Mouse (Mus musculus) lung, adult 2 months (tissue): Measurements from ENCODE around the gene Nanos1. TPM values are rescaled to one million over a fixed set of nuclear protein-coding genes. Genes with fewer than 3 reads are reported as not detected.

ENCODE experiments used
- DNase-seq: peaks from one replicate; pipeline ENCODE4 v3.0.0; 2022
- H3K4me1 ChIP-seq: fragments of 200-500 bp; 2 replicates; pipeline ENCODE4 v1.6.1; 2011; ENCODE audit warnings: low read length; ENCODE audit not compliant: control insufficient read depth, insufficient read depth
- H3K4me3 ChIP-seq: fragments of 200-500 bp; replicated peaks from 2 replicates; pipeline ENCODE3; 2011; ENCODE audit warnings: low read depth, mild to moderate bottlenecking, control low read depth, low read length; ENCODE audit errors: extremely low read depth
- CTCF ChIP-seq: fragments of 200-500 bp; IDR thresholded peaks from 2 replicates; pipeline ENCODE4 v1.5.1; 2011; ENCODE audit warnings: mild to moderate bottlenecking, low read length, control low read depth; ENCODE audit not compliant: insufficient read depth
- POLR2A ChIP-seq: fragments of 200-500 bp; IDR thresholded peaks from 2 replicates; pipeline ENCODE4 v1.6.1; 2011; ENCODE audit warnings: low read depth, mild to moderate bottlenecking, control low read depth, low read length, borderline replicate concordance; ENCODE audit errors: extremely low read depth
- WGBS: fragments of 180-500 bp; shearing (Covaris S2); methylation state at CpG from one replicate; pipeline ENCODE4 v1.1.7; 2018; 5-methylcytosine and 5-hydroxymethylcytosine counted together
- polyA plus RNA-seq: library from polyadenylated mRNA; depleted of rRNA; stranded (reverse); fragments of >200 nt; gene quantifications from 2 replicates; pipeline ENCODE4 v1.2.3, GENCODE M21; 2012

Gene Nanos1
- polyA plus RNA-seq, 1 experiment = 0.41 TPM

DNA sequence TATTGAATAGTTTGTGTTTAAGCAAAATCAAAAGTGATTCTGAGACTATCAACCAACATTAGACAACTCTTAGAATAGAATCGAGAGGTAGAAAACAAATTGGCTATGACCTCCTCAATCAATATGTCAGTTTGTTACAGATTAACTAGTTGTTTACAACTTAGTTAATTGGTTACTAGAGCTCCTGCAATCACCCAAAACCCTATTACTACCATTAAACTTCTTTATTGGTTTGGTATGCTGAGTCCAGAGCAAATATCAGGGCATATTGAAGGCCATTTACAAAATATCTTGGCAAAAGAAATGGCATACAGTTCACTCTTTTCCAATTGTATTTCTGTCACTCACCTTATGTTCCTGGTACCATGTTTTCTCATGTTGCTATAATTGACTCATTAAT, 8.0 kb upstream of the Nanos1 start:
- no peak for DNase-seq
- no peaks in the 10 kb centered on the region for H3K4me1 ChIP-seq
- H3K4me3 ChIP-seq = no peak overlapping the region
- WGBS = 74% methylated on average over 1 of the region's 1 CpGs
- TF ChIP-seq CTCF (no peak), POLR2A (no peak)

DNA sequence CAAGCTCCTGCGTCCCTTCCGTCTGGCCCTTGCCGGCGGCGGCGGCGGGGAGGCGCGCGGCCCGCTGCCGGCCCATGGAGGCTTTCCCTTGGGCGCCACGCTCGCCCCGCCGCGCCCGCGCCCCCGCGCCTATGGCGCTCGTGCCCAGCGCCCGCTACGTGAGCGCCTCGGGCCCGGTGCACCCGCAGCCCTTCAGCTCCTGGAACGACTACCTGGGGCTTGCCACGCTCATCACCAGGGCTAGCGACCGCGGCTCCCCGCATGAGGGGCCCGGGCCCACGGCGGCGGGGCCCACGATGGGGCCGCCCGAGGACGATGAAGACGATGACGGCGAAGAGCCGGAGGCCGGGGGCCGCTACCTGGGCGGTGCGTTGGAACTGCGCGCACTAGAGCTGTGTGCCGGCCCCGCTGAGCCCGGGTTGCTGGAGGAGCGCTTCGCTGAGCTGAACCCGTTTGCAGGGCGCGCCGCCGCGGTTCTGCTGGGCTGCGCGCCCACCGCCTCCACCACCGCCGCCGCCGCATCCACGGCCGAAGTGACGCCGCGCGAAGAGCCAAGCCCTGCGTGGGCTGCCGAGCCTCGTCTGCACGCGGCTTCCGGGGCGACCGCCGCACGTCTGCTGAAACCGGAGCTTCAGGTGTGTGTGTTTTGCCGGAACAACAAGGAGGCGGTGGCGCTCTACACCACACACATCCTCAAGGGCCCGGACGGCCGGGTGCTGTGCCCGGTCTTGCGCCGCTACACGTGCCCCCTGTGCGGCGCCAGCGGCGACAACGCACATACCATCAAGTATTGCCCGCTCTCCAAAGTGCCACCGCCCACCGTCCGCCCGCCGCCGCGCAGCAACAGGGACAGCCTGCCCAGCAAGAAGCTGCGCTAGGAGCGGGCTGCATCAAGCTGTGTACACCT, 658 bp downstream of the Nanos1 start:
- peak overlapping the region; percentile 67 for H3K4me3 ChIP-seq
- no peak for TF ChIP-seq POLR2A
- under 1% methylated on average over 108 of the region's 115 CpGs for WGBS
- DNase-seq = peak; percentile 45
- H3K4me1 ChIP-seq = peaks cover 5% of the 10 kb centered on the region

DNA sequence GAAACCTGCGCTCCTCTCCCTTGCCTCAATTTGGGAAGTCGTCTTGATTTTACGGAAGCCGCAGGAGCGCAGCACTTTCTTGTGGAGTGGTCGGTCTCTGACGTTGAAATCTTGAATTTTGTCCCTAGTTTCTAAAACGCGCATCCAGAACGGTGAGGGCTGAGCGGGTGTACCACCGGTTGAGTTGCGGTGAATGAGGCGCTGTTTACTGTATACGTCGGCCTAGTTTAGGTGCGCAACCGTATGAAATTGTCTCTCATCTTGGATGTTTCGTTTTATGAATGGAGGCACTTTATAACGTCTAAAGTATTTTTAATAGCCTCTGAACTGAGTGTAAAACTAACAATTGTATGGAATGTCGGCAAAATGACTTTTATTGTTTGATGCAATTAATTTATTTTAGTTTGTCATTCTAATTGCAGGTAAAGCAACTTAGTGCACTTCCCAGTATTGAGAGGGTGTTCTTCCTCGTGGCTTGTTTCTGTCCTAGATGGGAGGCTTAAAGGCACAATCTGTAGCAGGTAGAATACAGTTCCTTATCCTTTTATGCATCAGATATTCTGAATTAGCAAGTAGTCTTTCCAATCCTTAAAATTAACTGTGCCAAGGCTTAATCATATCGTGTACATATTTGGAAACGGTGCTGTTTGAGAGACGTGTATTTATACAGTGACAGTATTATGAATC, 1.5 kb downstream of the Nanos1 start:
- WGBS = 7% methylated on average over 25 of the region's 25 CpGs
- DNase-seq = no peak
- TF ChIP-seq CTCF (no peak), POLR2A (no peak)
- peaks cover 5% of the 10 kb centered on the region for H3K4me1 ChIP-seq
- peak overlapping the region; percentile 67 for H3K4me3 ChIP-seq

DNA sequence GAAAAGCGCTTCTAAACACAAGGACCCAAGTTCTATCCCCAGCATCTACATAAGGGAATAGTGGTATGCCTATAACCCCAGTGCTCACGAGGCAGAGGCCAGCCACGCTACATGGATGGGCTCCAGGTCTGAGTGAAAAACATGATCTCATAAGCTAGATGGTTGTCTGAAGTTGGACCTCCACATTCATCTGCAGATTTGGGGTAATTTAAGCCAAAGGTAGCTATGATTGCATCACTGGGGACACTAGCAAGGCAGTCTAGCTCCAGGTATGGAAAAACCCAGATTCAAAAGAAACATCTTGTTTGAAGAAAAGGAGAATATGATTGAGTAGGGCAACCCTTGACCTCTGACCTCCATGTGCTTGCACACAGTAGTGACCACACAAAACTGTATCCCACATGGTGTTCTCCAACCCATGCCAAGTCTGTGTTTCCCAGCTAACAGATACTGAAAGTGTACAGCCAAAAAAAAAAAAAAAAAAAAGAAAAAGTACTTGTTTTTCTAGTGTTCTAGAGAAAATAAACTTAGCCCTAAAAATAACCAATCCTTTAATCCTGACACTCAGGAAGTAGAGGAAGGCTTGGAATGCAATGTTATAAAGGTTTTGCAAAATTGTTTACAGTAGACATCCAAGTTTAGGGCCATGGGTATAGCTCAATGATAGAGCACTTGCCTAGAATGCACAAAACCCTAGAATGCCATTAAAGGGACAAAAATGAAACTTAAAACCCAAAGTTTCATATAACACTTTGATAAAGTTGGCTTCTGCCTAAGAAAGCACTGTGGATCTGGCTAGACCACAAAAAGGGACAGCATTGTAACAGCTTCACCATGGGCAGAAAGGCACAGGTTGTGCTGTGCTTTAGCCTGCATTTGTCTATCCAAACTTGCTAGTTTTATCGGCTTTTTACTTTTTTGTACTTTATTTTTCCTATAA, 3.4 kb downstream of the Nanos1 start:
- H3K4me3 ChIP-seq = no peak overlapping the region
- WGBS = 80% methylated on average over 4 of the region's 4 CpGs

DNA sequence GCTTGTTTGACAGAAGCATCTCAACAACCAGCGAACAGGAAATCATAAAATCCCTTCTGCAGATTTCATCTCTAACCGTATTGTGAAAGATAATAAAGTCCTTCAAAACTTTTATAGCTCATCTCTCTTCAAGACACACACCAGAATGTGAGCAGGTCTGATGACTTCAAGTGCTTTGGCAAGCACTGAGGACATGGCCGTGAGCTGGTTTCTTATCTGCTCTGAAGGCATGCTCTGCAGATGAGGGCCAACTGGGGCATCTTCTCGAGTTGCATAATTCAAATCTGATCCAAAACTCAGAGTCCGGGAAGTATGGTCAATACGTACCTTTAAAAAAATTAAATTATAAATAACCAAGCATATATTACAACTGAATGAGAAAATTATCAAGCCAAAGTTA, 17.6 kb downstream of the Nanos1 start:
- H3K4me3 ChIP-seq = no peak overlapping the region
- 79% methylated on average over 6 of the region's 6 CpGs for WGBS
- DNase-seq = no peak
- no peak for TF ChIP-seq POLR2A
- no peak for TF ChIP-seq CTCF
- no peaks in the 10 kb centered on the region for H3K4me1 ChIP-seq

More for the DNA sequence above, 3.4 kb downstream of the Nanos1 start:
- TF ChIP-seq CTCF (no peak), POLR2A (no peak)
- DNase-seq = no peak
- peaks cover 5% of the 10 kb centered on the region for H3K4me1 ChIP-seq

DNA sequence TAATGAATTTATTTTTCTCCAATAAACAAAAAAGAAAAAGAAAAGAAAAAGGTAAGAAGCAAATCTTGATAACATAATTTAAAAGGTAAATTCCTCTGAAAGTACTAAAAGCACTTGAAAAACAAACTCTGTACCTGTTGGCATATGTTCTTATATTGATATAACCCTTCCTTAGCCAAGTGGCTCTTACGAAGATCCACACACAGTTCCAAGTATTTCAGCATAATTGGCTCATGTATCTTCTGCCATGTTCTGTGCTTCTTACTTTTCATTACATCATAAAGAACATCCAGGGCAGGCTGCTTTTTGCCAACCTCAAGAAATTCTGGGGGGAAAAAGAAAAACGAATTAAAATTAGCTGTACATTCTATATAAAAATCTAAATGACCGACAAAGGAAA, 26.2 kb downstream of the Nanos1 start:
- TF ChIP-seq POLR2A (no peak), CTCF (no peak)
- whole genome bisulfite sequencing = 73% methylated on average over 3 of the region's 3 CpGs
- peaks cover 11% of the 10 kb centered on the region for H3K4me1 ChIP-seq
- DNase-seq = no peak
- H3K4me3 ChIP-seq = no peak overlapping the region

DNA sequence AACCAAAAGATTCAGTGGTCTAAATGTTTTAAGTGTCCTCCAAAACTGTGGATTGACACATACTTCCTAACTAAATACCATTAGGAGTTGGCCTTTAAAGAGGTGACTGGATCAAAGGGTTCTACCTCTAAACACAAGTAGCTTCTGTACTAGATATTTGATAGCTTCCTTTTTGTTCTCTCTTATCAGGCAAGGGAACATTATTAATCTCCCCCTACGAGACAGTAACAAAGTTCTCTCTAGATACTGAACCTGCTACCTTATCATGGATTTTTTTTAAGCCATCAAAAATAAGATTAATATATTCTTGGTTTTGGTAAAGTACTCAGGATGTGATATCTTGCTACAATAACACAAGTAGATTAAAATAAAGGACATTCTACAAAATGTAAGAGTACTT, 28.9 kb downstream of the Nanos1 start:
- Histone ChIP-seq H3K4me1 (peaks cover 17% of the 10 kb centered on the region), H3K4me3 (no peak overlapping the region)
- DNase-seq = no peak
- TF ChIP-seq POLR2A = no peak
- WGBS = 13% methylated on average over 1 of the region's 1 CpGs

DNA sequence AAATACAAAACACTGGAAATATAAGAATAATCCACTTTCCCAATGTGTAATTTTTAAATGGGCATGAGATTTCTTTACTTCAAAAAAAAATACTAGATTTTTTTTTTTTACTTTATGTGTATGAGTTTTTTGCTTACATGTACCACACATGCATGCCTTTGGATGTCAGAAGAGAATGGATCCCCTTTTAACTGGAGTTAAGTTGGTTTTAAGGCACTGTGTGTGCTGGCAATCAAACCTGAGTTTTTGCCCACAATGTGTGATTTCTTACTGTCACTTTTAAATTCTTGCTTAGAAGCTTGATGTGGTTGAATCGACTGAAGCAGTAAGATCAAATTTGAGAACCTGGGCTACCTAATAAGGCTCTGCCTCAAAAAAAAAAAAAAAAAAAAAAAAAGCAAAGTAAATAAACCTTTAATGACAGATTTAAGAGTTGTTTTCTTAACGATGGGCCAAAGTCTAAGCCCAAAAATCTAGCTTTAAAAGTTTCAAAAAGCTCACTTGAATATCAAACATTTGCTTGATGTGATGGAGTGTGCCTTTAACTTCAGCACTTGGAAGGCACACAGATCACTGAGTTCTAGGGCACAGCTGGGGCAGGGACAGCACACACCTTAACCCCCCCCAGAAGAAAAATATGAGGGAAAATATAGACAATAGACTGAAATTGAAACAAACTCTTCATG, 31.8 kb downstream of the Nanos1 start:
- no peak overlapping the region for H3K4me3 ChIP-seq
- 11% methylated on average over 2 of the region's 2 CpGs for WGBS
- TF ChIP-seq POLR2A = no peak
- TF ChIP-seq CTCF = no peak
- no peak for DNase-seq
- peaks cover 17% of the 10 kb centered on the region for H3K4me1 ChIP-seq
